Mouse (Mus musculus) testis, adult 2 months (tissue): Measurements from ENCODE around the gene Ppp2r3a.

Experiments used
- CTCF ChIP-seq: fragments of 200-500 bp; IDR thresholded peaks from 2 replicates; pipeline ENCODE4 v1.5.1; 2012; ENCODE audit warnings: low read depth, mild to moderate bottlenecking, inconsistent platforms, low read length, moderate library complexity; ENCODE audit not compliant: control insufficient read depth, insufficient read depth, insufficient replicate concordance
- POLR2A ChIP-seq: fragments of 200-500 bp; IDR thresholded peaks from 2 replicates; pipeline ENCODE4 v1.6.1; 2012; ENCODE audit warnings: low read depth, mild to moderate bottlenecking, inconsistent platforms, low read length, moderate library complexity; ENCODE audit not compliant: control insufficient read depth

GRCm38 (mm10) chr9:101114182-101114884 lies 137.3 kb downstream of the Ppp2r3a start:
- no peak for TF ChIP-seq POLR2A
- no peak for TF ChIP-seq CTCF
